Mouse (Mus musculus) hindbrain, embryonic 12.5 days (tissue): ENCODE data around the gene Sec14l3. TPM values are rescaled to one million over a fixed set of nuclear protein-coding genes. Genes with fewer than 3 reads are reported as not detected.
"Not testable (repeated sequence)": the region's sequence is repeated elsewhere in the genome, so short reads cannot be mapped to it uniquely, and the experiment has no call there.

Experiments
- ATAC-seq: fragments of 200-750 bp; cut with Nextera tagmentation; 2 replicates; pipeline ENCODE4 v1.8.0; 2017; ENCODE audit warnings: moderate TSS enrichment; ENCODE audit not compliant: low FRiP score
- H3K27ac ChIP-seq: fragments of 300-500 bp; sonication (generic); 2 replicates; pipeline ENCODE4 v1.5.1; 2016; ENCODE audit warnings: mild to moderate bottlenecking
- H3K27me3 ChIP-seq: fragments of 300-500 bp; sonication (generic); 2 replicates; pipeline ENCODE4 v1.6.1; 2016; ENCODE audit warnings: mild to moderate bottlenecking
- H3K36me3 ChIP-seq: fragments of 300-500 bp; sonication (generic); 2 replicates; pipeline ENCODE4 v1.6.1; 2016; ENCODE audit warnings: mild to moderate bottlenecking
- H3K4me1 ChIP-seq: fragments of 300-500 bp; sonication (generic); 2 replicates; pipeline ENCODE4 v1.6.1; 2016
- H3K4me2 ChIP-seq: fragments of 300-500 bp; sonication (generic); replicated peaks from 2 replicates; pipeline ENCODE4 v1.6.1; 2016; ENCODE audit warnings: mild to moderate bottlenecking
- H3K4me3 ChIP-seq: fragments of 300-500 bp; sonication (generic); 2 replicates; pipeline ENCODE4 v1.5.1; 2016; ENCODE audit warnings: mild to moderate bottlenecking
- H3K9ac ChIP-seq: fragments of 300-500 bp; sonication (generic); 2 replicates; pipeline ENCODE4 v1.6.1; 2016; ENCODE audit warnings: mild to moderate bottlenecking, moderate library complexity
- H3K9me3 ChIP-seq: fragments of 300-500 bp; sonication (generic); replicated peaks from 2 replicates; pipeline ENCODE4 v1.6.1; 2016; ENCODE audit warnings: mild to moderate bottlenecking
- WGBS: fragments of 180-500 bp; shearing (Covaris S2); methylation state at CpG from one replicate; pipeline ENCODE4 v1.1.7; 2016; 5-methylcytosine and 5-hydroxymethylcytosine counted together
- polyA plus RNA-seq: library from polyadenylated mRNA; unstranded; fragments of >200 nt; fragmentation: Nextera tagmentation; extraction: Ambion mirVana; gene quantifications from 2 replicates; pipeline ENCODE4 v1.2.1, GENCODE M21; 2016

Gene Sec14l3
- polyA plus RNA-seq: not detected in 2 replicates

GRCm38 (mm10) chr11:4064627-4065122 is at the start of gene Sec14l3:
Sec14l3 (plus strand) TSS chr11:4064841.
- no peaks in the 10 kb centered on the region; the same call in 1 of the 2 replicates for H3K27me3 ChIP-seq
- H3K9me3 ChIP-seq: no peaks in the 10 kb centered on the region
- H3K4me3 ChIP-seq: no peak within 1 kb of the TSS
- H3K4me2 ChIP-seq: no peak within 1 kb of the TSS
- no peaks in the 10 kb centered on the region for H3K36me3 ChIP-seq
- H3K4me1 ChIP-seq: no peaks in the 10 kb centered on the region
- no peak for ATAC-seq
- H3K27ac ChIP-seq: no peak within 1 kb of the TSS
- no peak within 1 kb of the TSS for H3K9ac ChIP-seq
- WGBS: 69% methylated on average over 5 of the region's 5 CpGs

GRCm38 (mm10) chr11:4015796-4016195 is 48.8 kb upstream of the Sec14l3 start:
- not testable (repeated sequence) for H3K4me2 ChIP-seq, H3K27ac ChIP-seq, ATAC-seq, H3K27me3 ChIP-seq, H3K9ac ChIP-seq, H3K36me3 ChIP-seq, H3K4me3 ChIP-seq, H3K4me1 ChIP-seq
- H3K9me3 ChIP-seq: peaks cover 10% of the 10 kb centered on the region; the same call in 1 of the 2 replicates
- 94% methylated on average over 14 of the region's 14 CpGs for WGBS

GRCm38 (mm10) chr11:4022111-4022510 is 42.5 kb upstream of the Sec14l3 start:
- 92% methylated on average over 13 of the region's 13 CpGs for WGBS
- H3K4me3 ChIP-seq, H3K27ac ChIP-seq, H3K4me2 ChIP-seq, H3K36me3 ChIP-seq, ATAC-seq, H3K9me3 ChIP-seq, H3K27me3 ChIP-seq, H3K4me1 ChIP-seq, H3K9ac ChIP-seq: not testable (repeated sequence)

DNA sequence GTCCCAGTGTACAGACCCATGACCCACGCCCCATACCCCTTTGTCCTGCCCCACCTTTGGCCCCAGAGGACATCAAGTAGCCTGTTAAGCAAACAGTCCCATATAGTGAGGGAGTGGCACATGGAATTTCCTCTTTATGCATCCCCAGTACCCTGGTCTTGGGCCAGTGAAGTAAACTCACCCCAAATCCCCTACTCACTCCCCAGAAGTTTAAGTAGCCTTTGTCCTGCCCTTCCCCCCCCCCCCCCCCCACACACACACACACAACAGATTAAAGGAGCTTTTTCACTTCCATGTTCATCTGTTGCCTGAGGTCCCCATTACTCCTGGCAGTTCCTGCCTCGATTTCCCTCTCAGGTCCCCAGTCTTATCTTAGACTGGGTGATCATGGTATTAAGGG is 41.3 kb upstream of the Sec14l3 start:
- Histone ChIP-seq H3K4me1 (no peaks in the 10 kb centered on the region), H3K27me3 (no peaks in the 10 kb centered on the region), H3K27ac (no peak overlapping the region), H3K36me3 (no peaks in the 10 kb centered on the region), H3K9ac (no peak overlapping the region), H3K4me2 (no peak overlapping the region), H3K4me3 (no peak overlapping the region), H3K9me3 (no peaks in the 10 kb centered on the region)
- 78% methylated on average over 2 of the region's 2 CpGs for WGBS
- no peak for ATAC-seq

GRCm38 (mm10) chr11:4027066-4027465 is 37.6 kb upstream of the Sec14l3 start:
- H3K9me3 ChIP-seq: no peaks in the 10 kb centered on the region
- H3K4me2 ChIP-seq: no peak overlapping the region
- H3K36me3 ChIP-seq: no peaks in the 10 kb centered on the region
- 82% methylated on average over 8 of the region's 8 CpGs for WGBS
- H3K4me1 ChIP-seq: no peaks in the 10 kb centered on the region
- no peak for ATAC-seq
- H3K9ac ChIP-seq: no peak overlapping the region
- no peak overlapping the region for H3K27ac ChIP-seq
- H3K4me3 ChIP-seq: no peak overlapping the region
- H3K27me3 ChIP-seq: peaks cover 10% of the 10 kb centered on the region

GRCm38 (mm10) chr11:4027561-4028334 is 36.9 kb upstream of the Sec14l3 start:
- H3K9me3 ChIP-seq: no peaks in the 10 kb centered on the region
- no peak overlapping the region for H3K9ac ChIP-seq
- ATAC-seq: no peak
- no peak overlapping the region for H3K4me3 ChIP-seq
- H3K36me3 ChIP-seq: no peaks in the 10 kb centered on the region
- H3K27me3 ChIP-seq: peaks cover 10% of the 10 kb centered on the region
- H3K4me1 ChIP-seq: no peaks in the 10 kb centered on the region
- 79% methylated on average over 9 of the region's 9 CpGs for WGBS
- H3K4me2 ChIP-seq: no peak overlapping the region
- H3K27ac ChIP-seq: no peak overlapping the region

- no peak overlapping the region for H3K4me2 ChIP-seq
- H3K27me3 ChIP-seq: peaks cover 10% of the 10 kb centered on the region
- H3K27ac ChIP-seq: no peak overlapping the region
- WGBS: 72% methylated on average over 4 of the region's 4 CpGs
- H3K9me3 ChIP-seq: no peaks in the 10 kb centered on the region
- H3K9ac ChIP-seq: no peak overlapping the region
- no peak for ATAC-seq
- no peaks in the 10 kb centered on the region for H3K36me3 ChIP-seq
- H3K4me1 ChIP-seq: no peaks in the 10 kb centered on the region
- no peak overlapping the region for H3K4me3 ChIP-seq
Measured at GRCm38 (mm10) chr11:4029343-4029742, 35.3 kb upstream of the Sec14l3 start.

GRCm38 (mm10) chr11:4031126-4031941 is 33.3 kb upstream of the Sec14l3 start, which contains the start of gene Sec14l4:
Sec14l4 (plus strand) TSS chr11:4031462.
- 37% methylated on average over 16 of the region's 16 CpGs for WGBS

DNA sequence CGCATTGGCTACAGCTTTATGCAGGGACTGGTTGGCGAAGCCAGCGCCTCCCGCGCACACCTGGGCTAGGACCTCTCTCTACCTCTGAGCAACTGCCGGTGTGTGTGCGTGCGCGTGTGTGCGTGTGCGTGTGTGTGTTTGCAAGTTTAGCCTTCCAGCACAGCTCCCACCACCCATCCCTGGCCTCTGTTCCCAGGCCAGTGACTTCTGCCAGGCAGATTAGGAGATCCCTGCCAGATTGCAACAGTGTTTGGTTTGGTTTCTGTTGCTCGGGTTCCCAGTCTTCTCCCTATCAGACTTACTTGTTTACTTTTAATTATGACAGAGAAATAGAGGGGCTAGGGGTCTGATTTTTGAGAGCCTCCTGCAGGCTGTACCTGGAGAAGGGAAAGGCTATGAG is 32.7 kb upstream of the Sec14l3 start:
- no peak for ATAC-seq
- Histone ChIP-seq H3K4me3 (no peak overlapping the region), H3K4me1 (no peaks in the 10 kb centered on the region), H3K27me3 (peaks cover 10% of the 10 kb centered on the region), H3K4me2 (no peak overlapping the region), H3K27ac (no peak overlapping the region), H3K36me3 (no peaks in the 10 kb centered on the region), H3K9me3 (no peaks in the 10 kb centered on the region), H3K9ac (no peak overlapping the region)
- 39% methylated on average over 9 of the region's 12 CpGs for WGBS

More at GRCm38 (mm10) chr11:4031126-4031941, 33.3 kb upstream of the Sec14l3 start, which contains the start of gene Sec14l4:
- no peak within 1 kb of the TSS for H3K4me2 ChIP-seq
- ATAC-seq: no peak
- H3K4me1 ChIP-seq: no peaks in the 10 kb centered on the region
- no peaks in the 10 kb centered on the region for H3K9me3 ChIP-seq
- no peaks in the 10 kb centered on the region for H3K36me3 ChIP-seq
- H3K27ac ChIP-seq: no peak within 1 kb of the TSS
- no peak within 1 kb of the TSS for H3K9ac ChIP-seq
- peaks cover 10% of the 10 kb centered on the region for H3K27me3 ChIP-seq
- no peak within 1 kb of the TSS for H3K4me3 ChIP-seq

DNA sequence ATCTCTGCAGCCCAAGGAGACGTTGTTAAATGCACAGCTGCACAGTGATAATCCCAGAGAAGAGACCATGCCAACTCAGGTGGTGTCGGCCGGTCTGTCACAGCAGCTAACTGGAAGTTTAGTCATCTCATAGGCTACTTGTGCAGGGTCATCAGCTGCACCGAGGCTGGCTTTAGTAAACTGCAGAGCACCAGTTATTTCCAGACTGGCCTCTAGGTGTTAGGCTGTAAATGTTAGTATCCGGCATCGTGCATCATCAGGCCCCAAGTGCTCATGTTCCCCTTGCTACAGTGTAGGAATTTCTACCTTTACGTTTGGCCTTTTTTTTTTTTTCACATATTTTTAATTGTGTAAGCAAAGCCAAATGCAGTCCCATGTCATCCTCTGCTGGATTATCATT is 31.2 kb upstream of the Sec14l3 start:
- Histone ChIP-seq H3K4me3 (no peak overlapping the region), H3K9me3 (no peaks in the 10 kb centered on the region), H3K27ac (no peak overlapping the region), H3K4me2 (no peak overlapping the region), H3K27me3 (peaks cover 10% of the 10 kb centered on the region), H3K4me1 (no peaks in the 10 kb centered on the region), H3K36me3 (no peaks in the 10 kb centered on the region), H3K9ac (no peak overlapping the region)
- no peak for ATAC-seq
- WGBS: 81% methylated on average over 7 of the region's 7 CpGs

DNA sequence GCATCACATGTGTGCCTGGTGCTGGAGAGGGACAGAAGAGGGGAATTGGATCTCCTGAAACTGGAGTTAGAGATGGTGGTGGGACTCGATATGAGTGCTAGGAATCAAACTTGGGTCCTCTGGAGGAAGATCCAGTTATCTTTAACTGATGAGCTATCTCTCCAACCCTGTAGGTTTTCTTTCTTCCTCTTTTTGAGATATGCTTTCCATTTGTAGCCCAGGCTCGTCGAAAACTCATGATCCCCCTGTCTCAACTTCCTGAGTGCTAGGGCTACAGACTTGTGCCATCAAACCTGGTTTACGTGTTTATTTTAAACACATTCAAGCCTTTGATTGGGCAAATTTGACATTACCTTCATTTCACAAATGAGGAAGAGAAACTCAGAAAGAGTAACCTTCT is 30.5 kb upstream of the Sec14l3 start:
- WGBS: 90% methylated on average over 4 of the region's 4 CpGs
- ATAC-seq: no peak
- Histone ChIP-seq H3K27me3 (peaks cover 10% of the 10 kb centered on the region), H3K27ac (no peak overlapping the region), H3K9ac (no peak overlapping the region), H3K36me3 (no peaks in the 10 kb centered on the region), H3K4me1 (no peaks in the 10 kb centered on the region), H3K4me2 (no peak overlapping the region), H3K4me3 (no peak overlapping the region), H3K9me3 (no peaks in the 10 kb centered on the region)

DNA sequence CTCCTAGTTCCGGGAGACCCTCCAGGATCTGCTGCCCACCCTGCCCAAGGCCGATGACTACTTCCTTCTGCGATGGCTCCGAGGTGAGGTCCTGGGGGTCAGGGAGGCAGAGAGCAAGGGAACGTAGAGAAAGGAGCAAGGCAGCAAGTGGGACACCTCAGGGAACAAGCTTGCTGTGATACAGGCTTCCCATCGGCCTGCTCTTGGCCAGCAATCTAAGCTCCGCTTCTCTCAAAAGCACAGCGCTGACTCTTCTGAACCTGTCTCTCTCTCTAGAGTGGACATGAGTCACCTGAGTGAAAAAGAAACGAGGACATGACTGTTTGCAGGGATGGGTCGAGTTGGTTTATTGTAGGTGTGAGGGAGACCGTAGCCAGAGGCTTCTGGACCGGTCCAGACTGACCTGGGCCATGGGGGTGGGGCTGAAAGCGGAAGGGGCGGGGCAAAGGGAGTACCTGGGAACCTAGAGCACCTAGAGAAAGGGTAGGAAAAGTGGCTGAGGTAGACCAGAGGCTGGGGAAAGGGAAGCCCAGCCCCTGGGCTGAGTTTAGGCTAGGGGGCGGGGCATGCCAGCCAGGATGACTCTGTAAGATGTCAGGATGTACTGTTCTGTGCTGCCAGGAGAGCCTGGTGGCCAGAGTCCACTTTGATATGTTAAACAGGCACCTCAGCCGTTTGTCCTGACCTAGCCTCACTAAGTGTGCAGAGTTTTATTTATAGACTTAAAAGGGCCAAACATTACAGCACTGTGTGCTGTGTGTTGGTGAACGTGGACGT is 29.3 kb upstream of the Sec14l3 start:
- ATAC-seq: no peak
- no peak overlapping the region for H3K9ac ChIP-seq
- H3K9me3 ChIP-seq: no peaks in the 10 kb centered on the region
- no peaks in the 10 kb centered on the region for H3K36me3 ChIP-seq
- H3K27me3 ChIP-seq: peaks cover 10% of the 10 kb centered on the region
- no peaks in the 10 kb centered on the region for H3K4me1 ChIP-seq
- no peak overlapping the region for H3K27ac ChIP-seq
- no peak overlapping the region for H3K4me2 ChIP-seq
- 71% methylated on average over 18 of the region's 18 CpGs for WGBS
- no peak overlapping the region for H3K4me3 ChIP-seq
